Mouse (Mus musculus) adipocyte (in vitro differentiated cells): ENCODE data around the gene Stoml1.
"Not testable (repeated sequence)": the region's sequence is repeated elsewhere in the genome, so short reads cannot be mapped to it uniquely, and the experiment has no call there.

Source experiments
- DNase-seq: peaks from one replicate; pipeline ENCODE4 v3.0.0-alpha.2; 2016; ENCODE audit warnings: low spot score

The Stoml1 gene

DNA sequence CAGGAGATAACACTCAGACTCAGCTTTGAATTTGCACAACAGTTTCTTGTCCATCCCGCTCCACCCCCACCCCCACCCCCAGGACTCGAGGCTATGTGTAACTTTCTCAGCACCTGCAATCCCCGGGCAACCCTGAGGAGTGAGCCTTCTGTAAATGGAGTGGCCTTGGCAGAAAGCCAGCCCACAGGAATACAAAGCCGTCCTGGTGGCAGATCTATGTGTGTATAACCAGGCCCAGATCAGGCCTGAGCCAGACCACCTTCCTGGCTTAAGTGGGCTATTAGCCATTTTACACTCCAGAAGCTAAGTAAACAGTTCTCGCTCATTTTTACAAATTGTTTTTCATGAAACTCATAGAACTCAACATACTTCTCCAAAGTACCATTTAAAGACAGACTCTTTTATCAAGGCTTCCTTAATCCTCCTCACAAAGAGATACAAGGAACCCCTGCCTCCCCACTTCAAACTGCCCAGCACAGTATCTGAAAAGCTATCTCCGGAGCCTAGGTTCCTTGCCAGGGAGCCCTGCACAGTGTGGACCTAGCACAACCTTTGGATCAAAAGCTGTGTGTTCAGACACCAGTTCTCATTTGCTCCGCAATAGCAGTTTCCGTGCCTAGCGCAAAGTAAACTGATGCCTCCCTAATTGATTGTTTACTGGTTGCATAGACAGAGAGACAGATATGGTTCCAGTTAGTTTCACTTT lies 11.0 kb upstream of the Stoml1 start:
- peak; percentile 12 for DNase-seq

DNA sequence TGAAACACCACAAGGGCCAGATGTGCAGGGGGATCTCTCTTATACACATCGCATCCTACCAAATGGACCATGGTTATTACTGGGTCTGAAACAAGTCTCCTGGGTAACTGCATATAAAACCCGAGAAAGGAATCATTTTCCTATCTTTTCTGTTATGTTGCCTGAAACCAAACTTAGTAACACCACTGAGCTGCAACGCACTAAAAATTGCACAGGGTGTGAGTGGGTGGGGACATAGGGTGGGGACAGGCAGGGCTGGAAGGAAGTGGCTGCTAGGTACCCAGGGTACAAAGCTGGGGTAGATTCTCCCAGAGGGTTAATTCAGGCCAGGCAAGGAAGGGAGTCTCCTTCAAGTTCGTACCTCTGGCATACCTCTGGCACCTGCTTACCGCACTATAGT lies 10.3 kb upstream of the Stoml1 start:
- no peak for DNase-seq

DNA sequence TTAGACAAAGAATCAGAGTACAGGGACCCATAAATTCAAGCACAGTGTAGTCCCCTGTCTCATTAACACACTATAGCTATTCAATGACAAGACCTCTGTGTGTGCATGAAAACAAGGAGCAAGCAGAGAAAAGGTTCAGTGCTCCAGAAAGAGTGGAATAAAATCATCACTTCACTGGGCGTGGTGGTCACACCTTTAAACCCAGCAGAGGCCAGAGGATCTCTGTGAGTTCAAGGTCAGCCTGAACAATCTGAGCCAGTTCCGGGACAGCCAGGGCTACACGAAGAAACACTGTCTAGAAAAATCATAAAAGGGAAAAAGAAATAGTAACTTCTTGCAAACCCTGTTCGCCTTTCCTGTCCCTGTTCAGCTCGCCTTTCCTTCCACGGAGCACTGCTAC lies 9.3 kb upstream of the Stoml1 start:
- DNase-seq, result no peak

DNA sequence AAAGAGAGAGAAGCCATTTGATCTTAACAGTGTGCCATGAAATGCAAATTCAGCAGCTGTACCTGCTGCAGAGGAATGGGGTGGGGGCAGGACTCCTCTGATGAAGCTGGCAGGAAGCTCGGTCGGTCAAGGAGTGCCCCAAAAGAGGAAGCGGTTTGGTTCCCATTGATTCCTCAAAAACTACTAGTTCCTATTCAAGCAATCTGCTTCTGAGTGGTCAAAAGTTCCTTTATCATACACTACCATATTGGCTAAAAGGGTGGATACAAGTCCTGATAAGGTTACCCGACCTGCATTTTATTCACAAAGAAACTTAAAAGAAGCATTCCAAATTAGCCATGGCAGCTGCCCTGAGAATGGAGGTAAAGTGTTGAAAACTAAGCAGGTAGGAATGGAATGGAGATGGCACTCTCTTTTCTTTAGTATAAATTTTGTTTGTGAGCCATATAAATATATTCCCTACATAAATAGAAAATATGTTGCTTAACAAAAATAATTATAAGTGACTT lies 6.8 kb upstream of the Stoml1 start:
- DNase-seq, result no peak

DNA sequence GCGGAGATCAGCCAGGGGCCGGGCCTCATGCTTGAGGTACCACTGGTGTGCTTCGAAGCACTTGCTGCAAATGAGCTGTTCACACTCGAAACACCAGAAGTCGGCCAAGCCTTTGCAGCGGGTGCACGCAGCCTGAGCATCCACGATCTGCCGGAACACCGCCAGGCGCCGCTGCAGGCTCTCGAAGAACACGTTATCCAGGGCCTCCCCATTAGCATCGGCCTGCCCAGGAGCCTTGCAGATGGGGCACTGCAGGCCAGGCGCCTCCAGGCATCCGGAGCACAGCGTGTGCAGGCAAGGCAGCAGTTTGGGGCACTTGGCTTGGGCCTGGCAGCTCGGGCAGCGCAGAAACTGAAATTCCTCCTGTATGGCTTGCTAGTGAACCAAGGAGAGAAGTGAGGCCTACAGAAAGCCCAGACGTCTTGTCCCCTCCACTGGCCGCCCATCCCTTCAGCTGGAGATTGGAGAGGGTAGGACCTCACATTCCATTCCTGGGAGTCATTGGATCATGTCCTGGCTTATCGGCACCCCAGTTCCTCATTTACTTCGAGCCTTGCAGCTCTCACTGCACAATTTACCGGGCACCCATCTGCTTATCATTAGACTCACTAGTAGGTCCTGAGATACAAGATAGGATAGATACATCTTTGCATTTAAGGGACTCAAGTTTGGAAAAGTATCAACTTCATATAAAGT lies 5.8 kb upstream of the Stoml1 start:
- DNase-seq, result peak; percentile 87

DNA sequence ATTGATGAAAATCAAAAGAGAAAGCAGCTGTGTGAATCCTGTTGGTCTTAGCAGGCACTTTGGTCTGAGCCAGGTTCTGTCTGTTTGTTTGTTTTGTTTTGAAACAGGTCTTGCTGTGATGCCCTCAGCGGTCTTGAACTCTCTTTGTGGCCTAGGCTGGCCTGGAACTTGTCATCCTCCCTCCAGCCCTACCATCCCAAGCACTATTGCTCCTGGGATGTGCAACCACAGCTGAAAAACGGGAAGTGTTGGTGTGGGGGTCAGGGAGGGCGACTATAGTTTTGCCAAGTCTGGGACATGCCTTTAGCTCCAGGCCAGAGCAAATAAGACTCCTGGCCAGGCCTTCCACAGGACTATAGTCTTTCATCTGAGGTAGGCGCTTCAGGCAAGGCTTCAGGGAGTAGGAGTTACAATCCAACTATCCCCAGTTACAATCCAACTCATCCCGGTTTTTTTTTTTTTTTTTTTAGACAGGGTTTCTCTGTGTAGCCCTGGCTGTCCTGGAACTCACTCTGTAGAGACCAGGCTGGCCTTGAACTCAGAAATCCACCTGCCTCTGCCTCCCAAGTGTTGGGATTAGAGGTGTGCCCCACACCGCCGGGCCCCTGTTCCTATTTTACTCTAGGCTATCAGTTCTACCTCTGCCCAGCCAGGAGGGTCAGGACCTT lies 4.1 kb upstream of the Stoml1 start:
- DNase-seq, result peak; percentile 11

DNA sequence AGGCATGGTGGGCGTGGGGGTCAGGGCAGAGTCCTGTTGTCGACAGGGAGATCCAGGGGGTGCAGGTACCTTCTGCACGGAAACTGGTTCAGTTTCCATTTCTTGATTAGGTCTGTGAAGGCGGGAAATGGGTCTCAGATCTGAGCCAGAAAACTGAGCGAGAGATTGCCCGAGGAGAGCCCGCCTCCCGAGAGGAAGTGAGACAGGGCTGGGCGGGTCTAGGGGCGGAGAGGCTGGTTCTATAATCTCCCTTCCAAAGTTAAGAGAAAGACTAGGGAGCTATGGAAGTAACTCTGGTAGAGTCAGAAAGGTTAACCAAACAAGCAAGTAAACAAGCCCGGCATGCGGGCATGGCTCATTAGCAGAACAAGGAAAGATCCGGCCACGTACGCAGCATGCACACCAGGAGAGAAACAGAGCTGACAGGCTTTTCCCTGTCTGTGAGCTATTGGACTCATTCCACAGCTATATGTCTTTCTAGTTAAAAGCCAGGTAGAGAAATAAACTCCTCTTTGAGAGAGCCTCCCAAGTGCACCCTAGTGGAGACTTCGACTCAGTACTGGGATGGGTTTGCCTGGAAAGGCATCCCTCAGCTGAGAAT lies 3.3 kb upstream of the Stoml1 start, which contains the start of gene Pml:
TSS of gene Pml (minus strand) at position 195 of the 601 bp plus-strand sequence.
- DNase-seq, result peak; percentile 76

DNA sequence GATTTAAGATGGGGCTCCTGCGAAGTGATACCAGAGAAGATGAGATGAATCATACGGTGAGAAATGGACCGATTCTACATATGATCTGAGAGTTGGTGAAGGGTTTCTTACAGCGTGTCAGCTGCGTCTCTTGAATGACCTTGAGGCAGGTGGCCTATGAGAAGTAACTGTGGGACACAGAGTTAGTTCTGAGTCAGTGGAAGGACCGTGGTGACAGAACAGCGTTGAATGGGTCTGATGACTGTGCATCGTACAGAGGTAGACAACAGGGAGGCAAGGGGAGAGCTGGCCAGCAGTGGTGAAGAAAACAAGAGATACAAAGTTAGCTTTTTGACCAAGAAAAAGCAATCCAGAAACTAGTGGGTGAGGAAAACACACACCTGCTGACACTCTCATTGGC lies 2.6 kb upstream of the Stoml1 start:
- no peak for DNase-seq

DNA sequence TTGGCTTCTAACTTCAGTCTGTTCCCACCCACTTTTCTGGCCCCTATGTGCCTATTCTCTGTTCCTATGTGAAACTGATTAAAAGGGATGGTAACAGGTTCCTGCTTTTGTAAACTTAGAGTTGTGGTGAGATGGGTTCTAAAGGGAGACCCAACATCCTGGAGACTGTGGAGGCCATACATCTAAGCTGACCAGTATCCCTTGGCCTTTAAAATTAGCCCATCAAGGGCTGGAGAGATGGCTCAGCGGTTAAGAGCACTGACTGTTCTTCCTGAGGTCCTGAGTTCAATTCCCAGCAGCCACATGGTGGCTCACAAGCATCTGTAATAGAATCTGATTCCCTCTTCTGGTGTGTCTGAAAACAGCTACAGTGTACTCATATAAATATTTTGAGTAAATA lies 2.2 kb upstream of the Stoml1 start:
- DNase-seq, result not testable (repeated sequence)

DNA sequence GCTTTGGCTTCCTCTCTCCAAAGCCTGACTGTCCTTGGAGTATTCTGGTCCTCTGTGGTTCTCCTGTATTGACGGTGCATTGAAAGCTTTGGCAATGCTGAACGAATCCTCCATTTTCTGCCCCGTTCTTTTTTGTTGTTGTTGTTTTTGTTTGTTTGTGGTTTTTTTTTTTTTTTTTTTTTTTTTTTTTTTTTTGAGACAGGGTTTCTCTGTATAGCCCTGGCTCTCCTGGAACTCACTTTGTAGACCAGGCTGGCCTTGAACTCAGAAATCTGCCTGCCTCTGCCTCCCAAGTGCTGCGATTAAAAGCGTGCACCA lies 800 bp downstream of the Stoml1 start:
- not testable (repeated sequence) for DNase-seq

DNA sequence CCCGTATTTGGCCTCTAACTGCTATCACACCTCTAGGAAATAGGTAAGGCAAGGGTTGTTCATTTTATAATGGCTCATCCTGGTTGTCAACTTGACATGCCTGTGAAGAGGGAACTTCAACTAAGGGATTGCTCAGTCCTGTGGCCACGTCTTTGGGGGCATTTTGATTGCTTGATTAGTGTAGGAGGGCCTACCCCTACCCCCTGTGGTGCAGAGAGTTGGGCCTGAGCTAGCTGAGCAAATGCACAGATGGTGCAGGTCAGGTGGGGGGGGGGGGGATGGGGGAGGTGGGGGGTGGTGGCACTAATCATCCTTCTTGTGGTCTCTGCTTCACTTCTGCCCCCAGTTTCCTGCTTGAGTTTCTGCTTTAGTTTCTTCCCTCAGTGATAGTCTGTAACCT lies 2.1 kb downstream of the Stoml1 start:
- no peak for DNase-seq

DNA sequence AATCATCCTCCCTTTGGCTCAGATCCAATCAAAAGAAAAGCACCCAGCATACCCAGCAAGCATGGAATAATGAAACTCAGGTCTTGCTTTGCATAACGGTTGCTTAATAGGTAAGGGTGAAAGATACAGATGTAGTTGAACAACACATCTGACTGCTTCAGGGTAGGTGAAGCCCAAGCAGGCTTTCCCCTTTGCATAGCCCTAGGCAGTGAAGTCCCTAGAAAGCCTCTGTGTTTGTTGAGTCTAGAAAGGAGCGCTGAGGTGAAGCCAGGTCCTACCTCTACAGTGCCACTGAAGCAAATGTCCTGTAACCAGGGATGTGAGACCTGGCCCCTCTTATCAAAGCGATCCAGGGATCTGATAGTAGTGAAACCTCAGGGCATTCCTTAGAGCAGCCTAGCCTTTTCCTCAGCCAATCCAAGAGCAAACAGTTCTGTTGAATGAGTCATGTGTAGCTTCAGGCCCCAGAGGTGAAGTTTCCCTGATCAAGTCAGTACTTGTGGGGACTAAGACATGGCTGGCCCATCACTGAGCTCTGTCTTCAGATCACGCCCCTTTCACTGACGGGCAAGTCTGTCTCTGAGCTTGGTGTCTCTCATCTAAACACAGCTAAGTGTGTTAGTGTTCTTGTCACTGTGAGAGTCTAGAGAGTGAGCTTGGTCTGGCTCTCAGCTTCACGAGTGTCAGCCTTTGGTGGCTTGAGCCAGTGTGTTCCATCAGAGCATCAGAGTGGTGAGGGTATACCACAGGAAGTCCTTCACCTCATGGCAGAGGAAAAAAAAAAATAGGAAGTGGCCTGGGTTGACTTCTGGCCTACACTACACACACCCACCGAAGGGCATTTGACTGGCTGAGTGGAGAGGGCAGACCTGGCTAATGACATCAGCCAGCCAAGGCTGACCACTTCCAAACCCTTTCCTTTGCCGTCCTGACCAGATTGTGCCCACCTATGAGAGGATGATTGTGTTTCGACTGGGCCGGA lies 3.0 kb downstream of the Stoml1 start:
- no peak for DNase-seq

DNA sequence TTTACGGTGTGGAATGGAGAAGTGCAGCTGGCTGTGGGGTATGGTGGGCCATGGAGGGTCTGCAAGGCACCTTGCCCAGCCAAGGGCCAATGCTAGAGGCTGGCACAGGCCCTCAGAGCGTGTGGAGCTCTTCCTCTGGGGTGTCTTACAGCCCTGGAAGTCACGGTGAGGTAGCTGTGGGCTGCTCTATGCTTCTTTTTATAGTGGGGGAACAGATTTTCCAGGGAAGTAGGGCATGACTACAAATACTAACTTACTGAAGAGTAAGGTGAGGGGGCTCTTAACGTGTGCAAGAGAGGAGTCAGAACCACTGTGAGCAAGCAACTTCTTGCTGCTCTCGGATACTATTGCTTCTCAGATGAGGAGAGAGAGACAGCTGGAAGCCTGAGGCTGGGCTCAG lies 9.5 kb downstream of the Stoml1 start:
- DNase-seq, result no peak

DNA sequence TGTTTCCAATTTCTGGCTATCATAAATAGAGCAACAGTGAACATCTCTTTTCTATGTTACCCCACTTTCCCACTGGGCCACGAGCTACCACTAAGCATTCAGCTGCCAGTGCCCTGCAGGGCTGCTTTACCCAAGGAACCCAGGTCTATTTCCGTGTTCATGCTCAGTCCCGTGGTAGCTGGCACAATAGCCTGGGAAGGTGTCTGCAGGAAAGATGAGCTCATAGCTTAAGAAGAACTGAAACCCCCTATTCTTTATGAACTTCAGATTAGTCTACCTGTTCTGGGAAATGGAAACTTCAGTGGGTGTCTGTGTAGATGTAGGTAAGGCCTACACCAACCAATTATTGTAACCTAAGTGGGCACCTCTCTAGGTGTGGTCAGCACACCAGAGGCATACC lies 12.4 kb downstream of the Stoml1 start:
- DNase-seq, result no peak

DNA sequence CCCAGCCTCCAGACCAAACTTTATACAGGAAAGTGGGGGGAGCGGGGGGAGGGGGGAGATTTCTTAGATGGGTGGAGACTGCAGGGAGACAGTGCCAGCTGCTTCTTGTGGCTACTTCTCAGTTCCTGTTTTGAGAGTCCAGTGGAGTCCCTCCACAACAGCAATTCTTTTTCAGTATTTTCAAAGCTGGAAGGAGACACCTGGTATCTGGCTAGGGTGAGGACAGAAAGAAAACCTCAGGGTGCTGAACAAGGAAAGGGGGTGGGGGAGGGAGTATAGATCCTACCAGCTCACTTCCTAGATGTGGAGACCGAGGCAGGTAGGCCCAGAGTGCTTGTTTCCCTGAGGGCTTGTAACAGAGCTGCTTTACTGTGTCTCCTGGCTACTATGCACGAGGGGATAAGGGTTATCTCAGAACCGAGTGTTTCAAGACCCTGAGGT lies 13.6 kb downstream of the Stoml1 start:
- no peak for DNase-seq

DNA sequence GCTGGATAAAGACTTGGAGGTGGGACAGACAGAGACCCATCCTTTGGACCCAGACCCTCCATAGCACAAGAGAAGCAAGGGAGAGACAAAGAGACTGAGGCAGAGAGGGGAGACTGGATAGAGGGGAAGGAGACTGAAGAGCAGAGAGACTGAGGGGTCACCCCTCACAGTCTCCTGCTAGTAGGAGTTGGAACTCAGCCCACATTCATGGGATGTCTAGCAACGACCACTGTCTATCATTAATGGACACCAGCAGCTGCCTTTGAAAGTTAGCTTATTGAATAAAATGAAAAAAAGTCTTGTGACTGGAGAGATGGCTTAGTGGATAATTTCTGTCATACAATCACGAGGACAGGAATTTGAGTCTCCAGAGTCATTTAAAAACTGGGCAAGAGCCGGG lies 14.1 kb downstream of the Stoml1 start:
- DNase-seq, result no peak

DNA sequence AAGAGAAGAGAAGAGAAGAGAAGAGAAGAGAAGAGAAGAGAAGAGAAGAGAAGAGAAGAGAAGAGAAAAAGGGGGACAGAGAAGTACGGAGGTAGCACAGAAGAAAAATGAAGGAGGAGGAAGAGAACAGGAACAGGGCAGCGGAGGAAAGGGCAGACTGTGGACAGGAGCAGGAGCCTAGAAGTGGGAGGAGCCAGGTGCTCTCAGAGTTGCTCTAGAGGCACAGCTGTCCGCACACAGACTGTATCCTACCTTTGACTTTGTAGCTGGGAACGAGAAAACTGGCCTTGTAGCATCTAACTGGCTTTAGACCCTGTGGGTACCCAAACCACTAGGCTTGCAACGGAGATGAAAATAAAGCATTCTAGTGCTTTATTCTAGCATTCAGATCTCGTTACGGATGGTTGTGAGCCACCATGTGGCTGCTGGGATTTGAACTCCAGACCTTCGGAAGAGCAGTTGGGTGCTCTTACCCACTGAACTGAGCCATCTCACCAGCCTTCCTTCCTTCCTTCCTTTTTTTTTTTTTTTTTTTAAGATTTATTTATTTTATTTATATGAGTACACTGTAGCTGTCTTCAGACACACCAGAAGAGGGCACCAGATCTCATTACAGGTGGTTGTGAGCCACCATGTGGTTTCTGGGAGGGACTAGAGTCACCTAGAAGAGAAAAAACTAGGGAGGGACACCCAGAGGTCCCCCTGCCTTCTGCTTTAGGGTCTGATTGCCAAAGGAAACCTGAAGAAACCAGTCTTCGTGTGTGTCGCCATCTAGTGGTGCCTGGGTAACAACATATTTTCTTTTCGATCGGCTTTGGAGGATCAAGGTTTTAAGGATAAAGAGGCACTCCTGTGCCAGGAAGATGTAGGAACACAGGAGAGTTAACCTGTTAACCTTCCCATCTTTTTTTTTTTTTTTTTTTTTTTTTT lies 15.7 kb downstream of the Stoml1 start:
- peak; percentile 70 for DNase-seq

DNA sequence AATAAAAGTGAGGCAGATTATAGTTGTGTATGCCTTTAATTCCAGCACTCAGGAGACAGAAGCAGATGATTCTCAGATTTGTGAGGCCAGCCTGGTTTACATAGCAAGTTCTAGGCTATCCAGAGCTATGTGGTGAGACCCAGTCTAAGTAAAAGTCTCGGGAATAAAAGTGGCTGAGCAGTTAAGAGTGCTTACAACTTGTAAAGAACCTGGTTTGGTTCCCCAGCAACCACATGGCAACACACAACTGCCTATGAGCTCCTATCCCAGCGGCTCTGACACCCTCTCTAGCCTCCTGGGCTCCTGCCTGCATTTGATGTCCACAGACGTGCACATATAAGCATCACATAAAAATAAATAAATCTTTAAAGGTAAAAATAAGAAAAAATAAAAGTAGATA lies 17.1 kb downstream of the Stoml1 start:
- DNase-seq, result no peak

DNA sequence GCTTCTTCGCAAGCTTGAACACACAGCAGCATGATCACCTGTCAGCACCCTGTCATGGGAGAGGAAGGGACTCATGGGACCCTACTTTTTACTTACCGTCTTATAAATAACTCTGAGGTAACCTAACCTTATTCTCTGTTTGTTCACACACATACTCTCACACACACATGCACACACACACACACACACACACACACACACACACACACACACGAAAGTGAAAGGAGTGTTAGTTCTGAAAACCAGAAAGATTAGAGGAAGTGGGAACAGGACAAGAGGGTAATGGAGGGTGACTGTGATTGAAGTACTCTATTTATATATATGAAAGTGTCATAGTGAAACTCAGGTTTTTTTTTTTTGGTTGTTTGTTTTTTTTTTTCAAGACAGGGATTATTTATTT lies 18.1 kb downstream of the Stoml1 start:
- no peak for DNase-seq

DNA sequence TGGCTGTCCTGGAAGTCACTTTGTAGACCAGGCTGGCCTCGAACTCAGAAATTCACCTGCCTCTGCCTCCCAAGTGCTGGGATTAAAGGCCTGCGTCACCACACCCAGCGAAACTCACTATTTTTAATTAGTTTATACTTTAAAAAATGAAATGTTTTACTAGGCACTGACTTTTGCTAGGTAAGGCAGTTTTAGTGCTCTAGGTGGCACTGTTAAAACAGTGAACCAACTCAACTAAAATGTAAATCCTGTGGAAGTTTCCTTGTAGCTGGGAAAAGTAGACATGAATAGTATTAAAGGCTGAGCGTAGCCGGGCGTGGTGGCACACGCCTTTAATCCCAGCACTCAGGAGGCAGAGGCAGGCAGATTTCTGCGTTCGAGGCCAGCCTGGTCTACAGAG lies 18.6 kb downstream of the Stoml1 start:
- DNase-seq, result not testable (repeated sequence)
